Mouse (Mus musculus) hindbrain, embryonic 15.5 days (tissue): ENCODE results near the gene Noc3l. TPM values are rescaled to one million over a fixed set of nuclear protein-coding genes. Genes with fewer than 3 reads are reported as not detected.

Experiments
- ATAC-seq: fragments of 200-750 bp; cut with Nextera tagmentation; 2 replicates; pipeline ENCODE4 v1.8.0; 2017; ENCODE audit warnings: low read depth, moderate number of reproducible peaks, moderate TSS enrichment; ENCODE audit not compliant: low FRiP score
- H3K27ac ChIP-seq: fragments of 300-500 bp; sonication (generic); replicated peaks from 2 replicates; pipeline ENCODE4 v1.5.1; 2015; ENCODE audit warnings: mild to moderate bottlenecking, inconsistent platforms
- H3K27me3 ChIP-seq: fragments of 300-500 bp; sonication (generic); 2 replicates; pipeline ENCODE4 v1.6.1; 2015; ENCODE audit warnings: control low read depth, inconsistent platforms
- H3K36me3 ChIP-seq: fragments of 300-500 bp; sonication (generic); 2 replicates; pipeline ENCODE4 v1.6.1; 2015; ENCODE audit warnings: control low read depth, inconsistent platforms
- H3K4me1 ChIP-seq: fragments of 300-500 bp; sonication (generic); replicated peaks from 2 replicates; pipeline ENCODE4 v1.6.1; 2015; ENCODE audit warnings: control low read depth, inconsistent platforms
- H3K4me2 ChIP-seq: fragments of 300-500 bp; sonication (generic); 2 replicates; pipeline ENCODE4 v1.6.1; 2015; ENCODE audit warnings: moderate library complexity, mild to moderate bottlenecking, inconsistent platforms
- H3K4me3 ChIP-seq: fragments of 300-500 bp; sonication (generic); 2 replicates; pipeline ENCODE4 v1.5.1; 2015; ENCODE audit warnings: mild to moderate bottlenecking, inconsistent platforms
- H3K9ac ChIP-seq: fragments of 300-500 bp; sonication (generic); 2 replicates; pipeline ENCODE4 v1.6.1; 2015; ENCODE audit warnings: inconsistent platforms
- H3K9me3 ChIP-seq: fragments of 300-500 bp; sonication (generic); 2 replicates; pipeline ENCODE4 v1.6.1; 2016; ENCODE audit warnings: control low read depth, inconsistent platforms
- WGBS: fragments of 180-500 bp; shearing (Covaris S2); methylation state at CpG from one replicate; pipeline ENCODE4 v1.1.7; 2015; 5-methylcytosine and 5-hydroxymethylcytosine counted together
- polyA plus RNA-seq: library from polyadenylated mRNA; unstranded; fragments of >200 nt; fragmentation: Nextera tagmentation; extraction: Ambion mirVana; gene quantifications from 2 replicates; pipeline ENCODE4 v1.2.1, GENCODE M21; 2015

Noc3l gene
- polyA plus RNA-seq, 1 experiment from 2014 or later: 3.9 TPM

- Histone ChIP-seq H3K4me1 (no peaks in the 10 kb centered on the region), H3K27me3 (no peaks in the 10 kb centered on the region), H3K36me3 (peaks cover 84% of the 10 kb centered on the region)
Measured at GRCm38 (mm10) chr19:38798801-38799200, 20.2 kb downstream of the Noc3l start.

GRCm38 (mm10) chr19:38798291-38798690 is 20.7 kb downstream of the Noc3l start:
- H3K4me3 ChIP-seq: no peak overlapping the region
- no peaks in the 10 kb centered on the region for H3K27me3 ChIP-seq
- no peak overlapping the region for H3K4me2 ChIP-seq
- H3K9me3 ChIP-seq: no peaks in the 10 kb centered on the region
- ATAC-seq: no peak
- no peak overlapping the region for H3K27ac ChIP-seq
- peaks cover 84% of the 10 kb centered on the region for H3K36me3 ChIP-seq
- no peaks in the 10 kb centered on the region for H3K4me1 ChIP-seq
- 97% methylated on average over 1 of the region's 1 CpGs for WGBS
- no peak overlapping the region for H3K9ac ChIP-seq

More at GRCm38 (mm10) chr19:38798801-38799200, 20.2 kb downstream of the Noc3l start:
- Histone ChIP-seq H3K4me3 (no peak overlapping the region), H3K9ac (no peak overlapping the region), H3K4me2 (no peak overlapping the region), H3K9me3 (no peaks in the 10 kb centered on the region), H3K27ac (no peak overlapping the region)
- no peak for ATAC-seq
- WGBS: 86% methylated on average over 6 of the region's 6 CpGs

- 83% methylated on average over 5 of the region's 5 CpGs for WGBS
Measured at GRCm38 (mm10) chr19:38796546-38796945, 22.5 kb downstream of the Noc3l start.

GRCm38 (mm10) chr19:38793563-38794045 is 25.4 kb downstream of the Noc3l start:
- H3K36me3 ChIP-seq: peaks cover 90% of the 10 kb centered on the region
- no peaks in the 10 kb centered on the region for H3K9me3 ChIP-seq
- H3K4me2 ChIP-seq: no peak overlapping the region
- no peak overlapping the region for H3K9ac ChIP-seq
- H3K4me3 ChIP-seq: no peak overlapping the region
- no peaks in the 10 kb centered on the region for H3K27me3 ChIP-seq
- no peak overlapping the region for H3K27ac ChIP-seq
- no peaks in the 10 kb centered on the region for H3K4me1 ChIP-seq
- WGBS: 95% methylated on average over 7 of the region's 7 CpGs
- ATAC-seq: no peak

More at GRCm38 (mm10) chr19:38796546-38796945, 22.5 kb downstream of the Noc3l start:
- no peaks in the 10 kb centered on the region for H3K9me3 ChIP-seq
- no peak for ATAC-seq
- no peak overlapping the region for H3K27ac ChIP-seq
- no peak overlapping the region for H3K9ac ChIP-seq
- H3K36me3 ChIP-seq: peaks cover 86% of the 10 kb centered on the region
- no peak overlapping the region for H3K4me3 ChIP-seq
- H3K4me1 ChIP-seq: no peaks in the 10 kb centered on the region
- H3K4me2 ChIP-seq: no peak overlapping the region
- H3K27me3 ChIP-seq: no peaks in the 10 kb centered on the region

- Histone ChIP-seq H3K9me3 (no peaks in the 10 kb centered on the region), H3K27me3 (no peaks in the 10 kb centered on the region), H3K4me2 (no peak overlapping the region), H3K4me1 (no peaks in the 10 kb centered on the region), H3K27ac (no peak overlapping the region), H3K9ac (no peak overlapping the region), H3K4me3 (no peak overlapping the region), H3K36me3 (peaks cover 47% of the 10 kb centered on the region)
- 92% methylated on average over 6 of the region's 6 CpGs for WGBS
- ATAC-seq: no peak
Measured at GRCm38 (mm10) chr19:38787756-38788155, 31.3 kb downstream of the Noc3l start.

GRCm38 (mm10) chr19:38783542-38783941 is 35.5 kb downstream of the Noc3l start:
- H3K4me2 ChIP-seq: no peak overlapping the region
- ATAC-seq: no peak
- no peaks in the 10 kb centered on the region for H3K9me3 ChIP-seq
- H3K9ac ChIP-seq: no peak overlapping the region
- H3K27ac ChIP-seq: no peak overlapping the region
- WGBS: 89% methylated on average over 9 of the region's 9 CpGs
- no peak overlapping the region for H3K4me3 ChIP-seq
- H3K4me1 ChIP-seq: no peaks in the 10 kb centered on the region
- H3K36me3 ChIP-seq: peaks cover 10% of the 10 kb centered on the region
- no peaks in the 10 kb centered on the region for H3K27me3 ChIP-seq

GRCm38 (mm10) chr19:38778805-38779204 is 40.2 kb downstream of the Noc3l start:
- 65% methylated on average over 2 of the region's 2 CpGs for WGBS
- no peak for ATAC-seq
- Histone ChIP-seq H3K4me1 (no peaks in the 10 kb centered on the region), H3K27me3 (no peaks in the 10 kb centered on the region), H3K36me3 (no peaks in the 10 kb centered on the region), H3K4me3 (no peak overlapping the region), H3K4me2 (no peak overlapping the region), H3K27ac (no peak overlapping the region), H3K9me3 (no peaks in the 10 kb centered on the region), H3K9ac (no peak overlapping the region)

GRCm38 (mm10) chr19:38775548-38775947 is 43.5 kb downstream of the Noc3l start:
- ATAC-seq: peak; percentile 23; the same call in 1 of the 2 replicates
- Histone ChIP-seq H3K4me3 (no peak overlapping the region), H3K27ac (no peak overlapping the region), H3K4me1 (no peaks in the 10 kb centered on the region), H3K9ac (no peak overlapping the region), H3K4me2 (no peak overlapping the region), H3K36me3 (no peaks in the 10 kb centered on the region), H3K9me3 (no peaks in the 10 kb centered on the region), H3K27me3 (no peaks in the 10 kb centered on the region)
- 56% methylated on average over 4 of the region's 4 CpGs for WGBS

GRCm38 (mm10) chr19:38766306-38766705 is 52.7 kb downstream of the Noc3l start:
- no peak overlapping the region for H3K9ac ChIP-seq
- no peaks in the 10 kb centered on the region for H3K4me1 ChIP-seq
- H3K4me2 ChIP-seq: no peak overlapping the region
- ATAC-seq: no peak
- no peaks in the 10 kb centered on the region for H3K36me3 ChIP-seq
- no peaks in the 10 kb centered on the region for H3K9me3 ChIP-seq
- no peak overlapping the region for H3K4me3 ChIP-seq
- H3K27me3 ChIP-seq: no peaks in the 10 kb centered on the region
- 95% methylated on average over 2 of the region's 2 CpGs for WGBS
- H3K27ac ChIP-seq: no peak overlapping the region

GRCm38 (mm10) chr19:38760441-38760840 is 58.6 kb downstream of the Noc3l start:
- WGBS: 86% methylated on average over 3 of the region's 3 CpGs
- Histone ChIP-seq H3K36me3 (no peaks in the 10 kb centered on the region), H3K27ac (no peak overlapping the region), H3K4me1 (no peaks in the 10 kb centered on the region), H3K9me3 (no peaks in the 10 kb centered on the region), H3K27me3 (no peaks in the 10 kb centered on the region), H3K4me2 (no peak overlapping the region), H3K4me3 (no peak overlapping the region), H3K9ac (no peak overlapping the region)
- no peak for ATAC-seq

- H3K36me3 ChIP-seq: no peaks in the 10 kb centered on the region
- 81% methylated on average over 7 of the region's 7 CpGs for WGBS
- no peak overlapping the region for H3K9ac ChIP-seq
- H3K4me1 ChIP-seq: no peaks in the 10 kb centered on the region
- H3K9me3 ChIP-seq: no peaks in the 10 kb centered on the region
- H3K4me3 ChIP-seq: no peak overlapping the region
- H3K27ac ChIP-seq: no peak overlapping the region; the same call in 1 of the 2 replicates
- ATAC-seq: no peak
- no peaks in the 10 kb centered on the region for H3K27me3 ChIP-seq
- no peak overlapping the region for H3K4me2 ChIP-seq
Measured at GRCm38 (mm10) chr19:38758685-38759472, 60.2 kb downstream of the Noc3l start.

- Histone ChIP-seq H3K4me1 (no peaks in the 10 kb centered on the region), H3K4me3 (no peak overlapping the region), H3K4me2 (no peak overlapping the region), H3K27me3 (no peaks in the 10 kb centered on the region), H3K36me3 (no peaks in the 10 kb centered on the region), H3K9me3 (no peaks in the 10 kb centered on the region), H3K9ac (no peak overlapping the region), H3K27ac (no peak overlapping the region)
- no peak for ATAC-seq
- WGBS: 59% methylated on average over 5 of the region's 5 CpGs
Measured at GRCm38 (mm10) chr19:38758056-38758455, 61.0 kb downstream of the Noc3l start.
